Mouse (Mus musculus): Measurements from ENCODE around the gene Ccdc15.

Ccdc15 gene

DNA sequence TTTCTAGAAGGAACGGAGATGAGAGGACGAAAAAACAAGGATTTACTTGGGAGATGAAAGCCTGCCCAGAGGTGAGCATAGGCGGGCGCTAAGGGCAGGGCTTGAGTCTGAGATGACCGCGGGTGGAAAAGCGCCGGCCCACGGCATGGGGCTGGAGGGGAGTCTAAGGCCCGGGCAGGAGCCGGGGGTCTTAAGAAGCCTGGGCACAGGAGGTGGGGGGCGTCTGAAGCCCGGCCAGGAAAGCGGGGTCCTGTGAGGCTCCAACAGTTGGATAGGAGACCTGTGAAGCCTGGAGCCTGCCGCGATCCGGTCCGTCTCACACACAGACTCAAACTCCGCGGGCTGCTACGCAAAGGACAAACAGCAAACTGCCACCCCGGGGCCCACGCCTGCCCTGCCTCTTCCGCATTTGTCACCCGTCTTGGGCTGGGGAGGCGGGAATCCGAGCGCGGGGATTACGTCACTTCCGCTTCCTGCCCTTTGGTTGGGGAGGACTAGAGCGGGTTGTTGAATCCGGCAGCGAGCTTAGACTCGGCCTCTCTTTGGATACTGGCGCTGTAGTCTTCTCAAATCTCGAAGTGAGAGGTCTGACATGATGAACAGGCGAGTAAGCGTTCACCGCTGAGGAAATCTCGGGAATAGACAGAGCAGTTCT is at the start of gene Ccdc15:
TSS of gene Ccdc15 (minus strand) at position 445 of the 655 bp plus-strand sequence.
- DNase-seq (ENCODE audit: low read depth, low spot score), result peak; percentile 98

DNA sequence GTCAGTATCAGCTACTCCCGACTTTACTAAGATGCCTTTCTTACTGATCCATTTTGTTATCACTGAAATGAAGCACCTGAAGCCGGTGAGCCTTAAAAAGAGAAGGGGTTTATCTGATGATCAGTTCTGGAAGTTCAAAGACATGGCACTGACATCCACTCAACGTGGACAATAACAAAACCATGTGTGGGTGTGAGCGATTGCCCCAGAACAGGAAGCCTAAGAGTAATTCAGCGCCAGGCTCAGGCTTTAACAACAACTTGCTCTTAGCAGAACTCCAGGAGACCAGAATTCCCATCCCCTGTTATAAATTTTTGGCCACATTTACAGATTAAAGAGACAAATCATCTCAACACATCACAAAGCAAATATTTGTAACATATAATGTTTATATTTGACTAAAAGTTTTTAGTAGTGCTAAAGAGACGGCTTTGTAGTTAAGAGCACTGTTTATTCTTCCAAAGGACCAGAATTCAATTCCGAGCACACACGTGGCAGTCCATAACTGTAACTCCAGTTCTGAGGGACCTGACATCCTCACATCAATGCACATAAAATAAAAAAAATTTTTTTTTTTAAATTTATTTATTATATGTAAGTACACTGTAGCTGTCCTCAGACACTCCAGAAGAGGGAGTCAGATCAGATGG is 45.4 kb upstream of the Ccdc15 start:
- DNase-seq (ENCODE audit: low read depth, low spot score), result no peak

DNA sequence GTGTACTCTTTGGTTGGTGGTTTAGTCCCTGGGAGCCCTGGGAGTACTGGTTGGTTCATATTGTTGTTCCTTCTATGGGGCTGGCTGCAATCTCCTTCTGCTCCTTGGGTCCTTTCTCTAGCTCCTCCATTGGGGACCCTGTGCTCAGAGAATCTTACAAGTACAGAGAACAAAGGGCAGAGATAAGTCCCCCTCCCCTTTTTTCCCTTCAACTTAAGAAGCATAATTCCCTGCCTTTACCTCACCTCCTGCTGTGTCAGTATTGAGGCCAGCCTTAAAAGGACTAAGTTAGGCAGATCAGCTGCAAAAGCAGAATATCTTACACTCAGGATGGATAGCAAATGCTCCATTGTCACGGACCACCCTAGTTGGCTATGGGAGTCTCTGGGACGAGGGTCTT is 43.8 kb upstream of the Ccdc15 start:
- DNase-seq (ENCODE audit: low read depth, low spot score), result no peak

DNA sequence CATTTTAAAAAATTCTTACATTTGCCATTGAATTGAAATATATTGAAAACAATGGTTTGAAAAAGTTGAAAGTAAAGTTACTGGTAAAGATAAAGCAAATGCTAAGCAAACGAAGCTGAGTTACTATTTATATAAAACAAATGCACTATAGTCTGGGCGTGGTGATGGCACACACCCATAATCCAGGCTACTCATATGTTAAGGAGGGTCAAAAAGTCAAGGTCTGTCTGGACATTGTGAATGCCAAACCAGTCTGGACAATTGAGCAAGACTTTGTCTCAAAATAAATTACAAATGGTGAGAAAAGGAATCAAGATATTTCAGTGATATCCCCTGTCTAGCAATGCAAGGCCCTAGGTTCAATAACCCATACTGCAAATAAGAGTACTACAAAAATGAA is 42.7 kb upstream of the Ccdc15 start:
- peak; percentile 44 for DNase-seq (ENCODE audit: low read depth, low spot score)

DNA sequence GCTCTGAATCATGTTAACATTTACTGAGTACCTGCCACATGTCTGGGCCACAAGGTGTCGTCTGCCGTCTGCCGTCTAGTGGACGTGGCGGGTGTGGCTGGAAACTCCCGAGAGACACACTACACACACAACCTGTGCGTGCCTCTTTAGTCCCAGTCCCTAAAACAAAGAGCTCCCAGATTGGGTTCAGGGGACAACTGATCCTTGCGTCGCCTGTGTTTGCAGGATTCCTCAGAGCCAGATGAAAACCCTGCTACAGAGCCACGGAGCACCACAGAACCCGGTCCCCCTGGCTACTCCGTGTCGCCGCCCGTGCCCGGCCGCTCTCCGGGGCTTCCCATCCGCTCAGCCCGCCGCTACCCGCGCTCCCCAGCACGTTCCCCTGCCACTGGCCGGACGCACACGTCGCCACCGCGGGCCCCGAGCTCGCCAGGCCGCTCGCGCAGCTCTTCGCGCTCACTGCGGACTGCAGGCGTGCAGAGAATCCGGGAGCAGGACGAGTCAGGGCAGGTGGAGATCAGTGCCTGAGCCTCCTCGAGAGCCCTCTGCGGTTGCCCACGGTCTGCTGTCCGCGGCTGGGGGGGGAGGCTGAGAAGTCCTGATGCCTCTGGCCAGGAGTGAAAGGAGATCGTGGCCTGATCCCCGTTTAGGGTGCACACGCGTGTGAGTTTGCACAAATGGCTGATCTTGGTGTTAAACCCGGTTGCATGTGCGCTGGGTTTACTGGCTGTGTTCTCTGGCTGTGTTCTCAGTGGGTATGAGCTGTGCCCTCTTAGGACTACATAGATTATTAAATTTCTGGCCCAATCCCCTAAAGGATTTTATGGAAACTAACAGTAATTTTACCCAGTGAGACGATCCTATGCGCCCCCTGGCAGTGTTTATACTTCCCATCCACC is 36.3 kb upstream of the Ccdc15 start:
- peak; percentile 74 for DNase-seq (ENCODE audit: low read depth, low spot score)

DNA sequence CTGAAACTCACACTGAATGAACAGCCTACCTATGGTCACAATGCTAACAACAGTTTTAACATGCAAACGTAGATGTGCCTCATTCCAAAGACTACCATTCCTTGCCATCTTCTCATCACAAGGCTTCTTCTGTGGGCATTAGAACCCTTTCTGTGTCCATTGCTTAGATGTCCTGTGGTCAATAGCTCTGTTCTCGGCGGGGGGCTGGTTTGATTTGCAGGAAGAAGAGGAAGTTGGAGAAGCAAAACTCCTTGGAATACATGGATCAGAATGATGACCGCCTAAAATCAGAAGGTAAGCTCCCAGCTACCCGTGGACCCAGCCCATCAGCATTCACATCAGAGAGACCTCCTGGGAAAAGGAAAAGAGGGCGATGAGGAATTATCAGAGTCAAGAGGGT is 34.9 kb upstream of the Ccdc15 start:
- DNase-seq (ENCODE audit: low read depth, low spot score), result no peak

DNA sequence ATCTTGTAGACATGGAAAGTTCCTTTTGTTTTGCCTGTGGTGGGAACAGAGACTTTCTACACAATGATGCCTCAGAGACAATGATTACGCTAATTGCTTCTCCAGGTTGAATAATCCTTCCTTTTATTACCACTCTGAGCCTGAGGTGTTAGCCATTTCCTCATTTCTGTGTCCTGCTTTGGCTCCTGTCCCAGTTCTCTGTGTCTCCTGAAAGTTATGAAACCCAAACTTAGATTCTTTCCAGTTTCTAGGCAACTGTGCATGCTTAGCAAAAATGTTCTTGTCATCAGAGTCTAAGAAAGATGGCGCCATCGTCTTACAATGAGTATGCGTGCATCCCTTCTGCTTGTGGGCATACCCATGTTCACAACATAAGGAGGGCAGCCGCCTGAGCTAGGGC is 27.5 kb upstream of the Ccdc15 start:
- DNase-seq (ENCODE audit: low read depth, low spot score), result no peak

DNA sequence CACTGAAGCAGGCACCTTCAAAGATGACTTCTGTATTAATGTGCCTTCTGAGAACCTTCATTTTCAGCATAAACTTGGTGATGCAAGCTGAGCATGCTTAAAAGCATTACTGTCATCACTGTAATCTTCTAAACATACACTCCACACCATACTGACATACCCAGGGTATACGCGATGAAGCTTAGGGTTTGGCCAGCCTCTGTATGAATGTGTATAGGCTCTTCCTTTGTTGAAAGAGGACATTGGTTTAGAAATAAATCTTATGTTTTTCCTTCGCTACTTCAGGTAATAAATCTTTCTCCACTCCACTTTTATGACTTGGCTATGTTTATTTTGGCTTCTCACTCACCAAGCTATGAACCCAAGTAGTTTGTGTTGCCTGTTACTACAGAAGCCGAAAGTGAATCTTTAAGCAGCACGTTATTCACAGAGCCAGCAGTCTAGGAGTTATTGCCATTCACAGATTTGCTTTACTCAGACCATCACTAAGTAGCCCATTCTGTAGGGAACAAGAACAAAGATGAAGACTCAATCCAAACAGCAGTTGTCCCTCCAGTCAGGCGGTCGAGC is 23.1 kb upstream of the Ccdc15 start:
- DNase-seq (ENCODE audit: low read depth, low spot score), result no peak

DNA sequence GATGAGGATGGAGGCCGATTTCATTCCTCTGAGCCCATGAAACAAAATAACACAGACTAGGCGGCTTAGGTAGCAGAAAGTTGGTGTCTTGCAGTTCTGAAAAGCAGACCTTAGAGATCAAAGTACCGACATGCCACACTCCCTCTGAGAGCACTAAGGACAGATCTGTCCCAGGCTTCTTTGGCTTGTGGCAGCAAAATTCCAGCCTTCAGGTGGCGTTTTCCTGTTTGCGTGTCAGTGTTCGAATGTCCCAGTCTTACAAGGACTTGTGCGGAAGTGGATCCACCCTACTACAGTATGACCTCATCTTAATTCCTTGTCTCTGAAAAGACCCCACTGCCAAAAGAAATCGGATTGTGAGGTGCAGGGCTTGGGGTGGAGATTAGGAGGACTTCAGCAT is 20.6 kb upstream of the Ccdc15 start:
- DNase-seq (ENCODE audit: low read depth, low spot score), result peak; percentile 72

DNA sequence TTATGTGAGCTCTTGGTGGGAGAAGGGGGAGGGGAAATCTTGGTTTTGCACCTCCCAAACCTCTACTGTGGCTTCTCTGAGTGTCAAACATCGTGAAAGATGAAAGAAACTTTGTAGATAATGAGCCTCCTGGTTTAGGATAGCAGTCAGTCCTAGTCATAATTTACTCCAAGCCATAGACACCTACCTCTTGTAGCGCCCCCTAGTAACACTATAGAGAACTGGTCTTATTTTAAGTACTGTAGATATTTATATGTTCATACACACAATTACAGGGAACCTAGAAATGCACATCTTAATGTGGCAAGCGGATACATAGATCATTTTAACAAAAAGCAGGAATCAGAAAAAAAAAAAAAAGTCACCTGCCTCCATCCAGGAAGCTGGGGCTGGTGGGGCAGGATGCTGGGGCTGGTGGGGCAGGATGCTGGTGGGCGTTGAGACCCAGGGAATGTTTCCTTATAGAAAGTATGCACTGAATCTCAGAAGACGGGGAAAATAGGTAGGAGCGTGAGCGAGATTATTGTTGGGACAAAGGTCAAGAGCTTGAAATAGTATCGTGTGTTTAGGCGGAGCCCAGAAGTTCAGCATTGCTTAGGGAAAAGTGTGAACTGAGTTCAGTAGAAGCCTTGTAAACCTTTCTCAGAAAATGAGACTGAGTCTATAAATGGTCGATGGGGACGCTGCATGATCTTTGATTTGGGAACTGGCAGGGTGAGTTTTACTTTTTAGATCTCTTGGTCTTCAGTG is 20.0 kb upstream of the Ccdc15 start:
- peak; percentile 26 for DNase-seq (ENCODE audit: low read depth, low spot score)

DNA sequence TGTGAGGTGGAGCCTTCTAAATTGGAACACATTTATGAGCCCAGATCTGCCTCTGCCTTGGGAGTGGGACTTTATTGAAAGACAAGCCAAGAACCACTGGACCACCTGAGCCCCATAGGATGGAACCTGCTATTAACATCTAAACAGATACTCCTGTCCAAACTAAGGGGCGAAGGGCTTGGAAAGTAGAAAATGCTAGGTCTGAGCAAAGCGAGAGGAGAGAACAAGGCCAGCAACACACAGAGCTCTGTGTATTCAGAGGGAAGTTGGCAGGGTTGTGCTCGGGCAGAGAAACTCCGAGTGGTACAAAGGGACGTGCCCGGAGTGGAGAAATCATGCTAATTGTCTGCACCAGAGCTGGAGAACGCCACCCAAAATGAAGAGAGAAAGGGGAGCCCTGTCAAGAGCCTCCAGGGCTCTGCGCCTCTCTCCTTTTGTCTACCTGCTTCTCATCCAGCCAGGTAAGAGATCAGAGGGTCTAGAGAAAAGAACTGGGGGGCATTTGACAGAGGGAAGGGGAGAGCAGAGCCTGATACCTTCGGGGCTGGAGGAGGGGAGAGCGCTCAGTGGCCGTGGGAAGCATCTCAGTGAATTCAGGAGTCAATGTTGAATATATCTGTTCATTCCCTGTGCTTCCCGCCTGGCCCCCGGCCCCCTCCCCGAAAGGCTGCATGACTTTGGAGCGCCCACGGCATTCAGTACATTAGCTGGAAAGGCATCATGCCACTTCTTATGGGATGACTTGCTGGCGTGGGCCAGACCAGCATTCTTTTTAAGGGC is 19.3 kb upstream of the Ccdc15 start, which contains the start of gene Hepacam:
TSS of gene Hepacam (plus strand) at position 51 of the 780 bp plus-strand sequence.
- DNase-seq (ENCODE audit: low read depth, low spot score), result no peak

DNA sequence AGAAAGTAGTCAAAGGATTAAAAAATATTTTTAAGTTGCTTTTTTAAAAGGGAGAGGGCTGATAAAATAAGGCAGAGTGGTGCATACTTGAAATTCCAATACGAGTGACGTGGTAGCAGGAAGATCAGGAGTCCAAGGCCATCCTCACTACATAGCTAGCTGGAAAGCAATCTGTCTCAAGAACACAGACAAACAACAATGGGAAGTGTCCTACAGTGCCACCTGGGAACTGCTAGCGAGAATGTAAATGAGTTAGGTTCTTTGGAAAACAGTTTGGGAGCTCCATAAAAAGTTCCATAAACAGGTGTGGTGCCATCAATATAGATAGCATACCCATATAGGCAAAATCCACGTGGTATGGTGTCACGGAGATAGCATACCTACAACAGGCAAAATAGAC is 17.5 kb upstream of the Ccdc15 start:
- DNase-seq (ENCODE audit: low read depth, low spot score), result peak; percentile 45

DNA sequence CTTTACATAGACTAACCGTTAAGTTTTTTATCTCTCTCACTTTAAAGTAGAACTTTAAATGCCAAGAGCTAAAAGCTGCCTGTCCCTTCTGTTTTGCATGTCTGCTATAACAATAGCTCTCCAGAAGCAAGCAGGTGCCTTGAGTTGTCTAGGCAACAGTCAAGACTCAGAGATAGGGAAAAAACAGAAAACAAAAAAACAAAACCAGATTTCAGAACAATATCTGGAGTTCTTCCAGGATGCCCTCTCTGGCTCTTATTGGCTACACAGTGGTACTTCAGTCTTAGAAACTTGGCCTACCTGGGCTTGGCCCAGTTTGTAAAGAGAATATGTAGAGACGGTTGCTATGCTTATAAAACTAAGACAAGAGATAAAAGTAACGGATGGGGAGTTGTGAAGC is 16.2 kb upstream of the Ccdc15 start:
- no peak for DNase-seq (ENCODE audit: low read depth, low spot score)

DNA sequence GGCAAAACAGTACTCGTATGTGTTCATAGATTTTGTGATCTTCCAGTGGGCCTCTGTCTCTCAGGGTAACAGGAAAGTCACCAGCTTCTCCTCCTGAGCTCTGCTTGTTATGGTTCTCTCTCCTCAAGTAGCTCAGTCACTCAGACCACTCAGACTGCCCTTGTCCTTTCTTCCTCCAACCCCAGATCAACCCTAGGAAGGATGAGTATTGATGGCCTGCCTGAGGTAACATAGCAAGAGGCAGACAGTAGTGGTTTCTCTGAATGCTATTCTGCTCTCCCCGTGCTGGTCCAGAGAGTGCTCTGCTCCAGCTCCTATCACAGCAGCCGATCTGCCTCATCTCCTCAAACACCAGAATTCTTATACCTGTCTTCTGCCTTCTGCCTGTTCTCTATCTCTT is 15.3 kb upstream of the Ccdc15 start:
- DNase-seq (ENCODE audit: low read depth, low spot score), result no peak

DNA sequence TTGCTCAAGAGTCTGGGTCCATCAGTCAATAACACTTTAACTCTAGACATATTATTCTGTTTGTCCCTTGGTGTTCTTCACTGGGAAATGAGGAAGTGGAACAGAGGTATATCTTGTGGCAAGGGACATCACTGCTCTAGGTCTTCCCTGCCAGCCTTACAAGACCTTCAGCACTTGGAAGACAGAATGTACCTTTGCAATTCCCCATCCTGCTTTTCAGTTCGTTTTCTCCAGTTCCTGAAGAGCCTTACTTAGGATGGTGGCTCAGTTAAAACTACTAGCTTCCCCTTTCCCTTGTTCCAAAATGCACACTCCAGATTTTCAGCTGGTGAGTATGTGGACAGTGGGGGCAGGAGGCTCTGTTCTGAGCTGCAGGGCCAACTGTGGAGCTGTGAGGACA is 14.6 kb upstream of the Ccdc15 start:
- no peak for DNase-seq (ENCODE audit: low read depth, low spot score)

DNA sequence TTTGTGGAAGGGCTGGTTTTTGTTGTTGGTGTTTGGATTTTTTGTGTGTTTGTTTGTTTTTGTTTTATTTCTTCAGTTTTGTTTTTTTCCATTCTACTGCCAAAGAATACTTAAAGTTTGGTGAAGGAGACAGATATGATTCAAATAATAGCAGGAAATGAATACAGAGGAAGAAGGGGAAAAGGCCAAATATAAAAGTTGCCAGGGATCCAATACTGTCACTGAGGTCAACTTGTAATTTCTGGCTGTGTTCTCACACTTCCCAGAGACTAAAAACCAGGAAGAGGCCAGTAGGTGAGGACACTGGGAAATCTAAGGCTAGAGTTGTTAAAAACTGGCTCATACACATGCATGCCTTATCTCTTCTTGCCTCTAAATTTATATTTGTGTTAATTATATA is 13.9 kb upstream of the Ccdc15 start:
- DNase-seq (ENCODE audit: low read depth, low spot score), result no peak

DNA sequence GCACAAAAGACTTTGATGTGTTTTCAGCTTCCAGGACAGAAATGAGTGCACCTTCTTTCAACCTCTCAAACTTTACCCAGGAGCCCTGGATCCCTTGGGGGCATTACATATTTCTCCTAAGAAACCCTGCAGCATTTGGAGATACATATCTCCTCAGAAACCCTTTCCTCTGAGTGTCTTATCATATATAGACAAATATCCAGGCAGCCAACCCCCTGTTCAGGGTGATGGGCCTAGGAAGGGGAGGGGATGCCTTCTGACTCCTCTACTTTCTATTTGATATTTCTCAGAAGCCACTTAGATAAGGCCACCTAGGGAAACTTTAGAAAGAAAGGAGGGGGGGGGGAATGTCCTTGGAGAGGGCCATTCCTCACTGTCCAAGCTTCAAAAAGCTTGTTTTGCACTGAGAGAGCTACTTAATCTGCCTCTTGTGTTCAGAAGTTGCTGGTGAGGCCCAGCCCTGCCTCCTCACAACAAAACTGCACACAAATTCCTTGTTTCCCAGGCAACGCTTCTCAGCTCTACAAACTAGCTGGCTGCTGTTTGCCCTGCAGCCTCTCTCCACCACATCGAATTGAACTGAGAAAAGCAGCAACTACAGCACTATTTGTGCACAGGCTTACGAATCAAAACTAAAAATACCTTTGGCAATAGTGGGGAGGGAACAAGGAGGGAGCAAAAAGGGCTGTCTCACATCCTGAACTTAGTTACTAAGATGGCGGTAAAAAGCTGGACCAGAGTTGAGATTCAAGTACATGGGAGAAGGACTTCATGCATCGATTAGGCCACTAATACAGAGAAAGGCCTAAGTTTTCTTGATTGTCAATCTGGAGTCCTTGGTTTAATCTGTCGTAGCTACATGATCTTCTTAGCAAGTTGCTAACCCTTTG is 11.3 kb upstream of the Ccdc15 start:
- DNase-seq (ENCODE audit: low read depth, low spot score), result peak; percentile 66

DNA sequence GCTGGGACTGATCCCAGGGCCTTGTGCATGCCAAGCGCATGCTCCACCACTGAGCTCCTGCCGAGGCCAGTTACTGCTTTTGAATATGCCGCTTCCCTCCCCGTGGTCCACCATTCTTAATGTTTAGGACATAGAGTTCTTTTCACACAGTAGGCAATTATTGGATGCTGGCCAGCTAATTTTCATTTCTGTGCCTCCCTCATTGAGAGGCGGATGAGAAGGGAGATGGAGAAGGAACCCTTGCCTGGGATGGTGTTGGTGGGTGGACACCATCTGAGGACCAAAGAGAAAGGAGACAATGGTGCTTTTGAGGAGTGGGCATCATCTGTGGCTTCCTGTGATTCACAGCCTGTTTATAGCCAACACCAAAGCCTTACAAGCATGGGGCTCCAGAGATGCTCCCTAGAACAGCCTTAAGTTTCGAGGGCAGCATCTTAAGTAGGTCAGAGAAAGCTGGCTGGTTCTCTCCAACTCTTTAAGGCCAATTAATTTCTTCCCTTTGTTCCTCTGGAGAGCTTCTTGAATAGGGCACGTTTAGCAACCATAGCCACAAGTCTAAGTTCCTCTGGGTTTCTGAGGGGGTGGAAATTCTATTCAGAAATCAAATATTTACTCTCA is 10.6 kb upstream of the Ccdc15 start:
- no peak for DNase-seq (ENCODE audit: low read depth, low spot score)

DNA sequence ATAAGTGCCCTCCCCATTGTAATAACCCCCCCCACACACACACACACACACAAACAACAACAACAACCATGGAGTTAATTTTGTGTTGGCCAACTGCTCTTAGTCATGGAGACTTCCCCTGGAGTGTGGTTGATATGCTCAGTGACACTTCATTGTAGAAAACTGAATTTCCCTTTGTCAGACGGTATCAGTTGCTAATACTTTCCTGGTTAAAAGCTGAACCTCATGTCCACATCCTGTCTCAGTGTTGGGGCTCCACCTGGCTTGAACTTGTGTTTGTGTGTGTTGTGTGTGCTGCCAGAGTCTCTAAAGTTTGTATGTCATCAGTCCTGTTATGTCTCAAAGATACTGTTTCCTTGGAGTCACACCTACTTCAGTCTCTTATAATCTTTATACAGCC is 6.3 kb upstream of the Ccdc15 start:
- DNase-seq (ENCODE audit: low read depth, low spot score), result no peak
